Mouse (Mus musculus): ENCODE data around the gene 4933416C03Rik.

GRCm38 (mm10) chr10:116108176-116108575, 5.5 kb downstream of the 4933416C03Rik start:
- TF ChIP-seq CTCF (IDR thresholded peaks at IDR 0.05; ENCODE audit: insufficient read depth, low read length): no peak
- TF ChIP-seq POLR2A (IDR thresholded peaks at IDR 0.05; ENCODE audit: borderline replicate concordance, extremely low read depth, low read depth, low read length): no peak

Measured in lung, adult 2 months (tissue).